Comparison of ENCODE assay signal across 17 mouse cellular contexts in genomic region chr12:82297196-82297595, GRCm38 (mm10).
"Had no signal": no experiment of that assay in that cellular context is flagged by ENCODE, and none has a peak within 500 bp of the region (broad histone marks: within the 10 kb centered on the region; RNA-seq: fewer than 3 reads in every experiment).

No protein-coding gene starts in this region.

- DNase-seq: layer of hippocampus, adult 9-11 months; layer of hippocampus, postnatal 36 days; liver, embryonic 13.5 days; lung, adult 18-20 months; lung, postnatal 4 days; retina, postnatal 1 day; right cerebral cortex, postnatal 4 days; spleen, adult 18-20 months; thymus, adult 18-20 months; thymus, postnatal 14 days had no signal

- H3K4me1 ChIP-seq: limb, embryonic 15.5 days; liver, embryonic 13.5 days; midbrain, embryonic 10.5 days had no signal

- ATAC-seq: inflammation-experienced regulatory T-cells, adult 6 months; intestine, postnatal 0 days; lung, postnatal 0 days; midbrain, embryonic 16.5 days had no signal

- H3K4me3 ChIP-seq: limb, embryonic 15.5 days; liver, embryonic 13.5 days; midbrain, embryonic 10.5 days; neural tube, embryonic 13.5 days had no signal

- H3K36me3 ChIP-seq: limb, embryonic 15.5 days; liver, embryonic 13.5 days; neural tube, embryonic 13.5 days had no signal

- H3K27me3 ChIP-seq: limb, embryonic 15.5 days; liver, embryonic 13.5 days; neural tube, embryonic 13.5 days had no signal

- H3K9ac ChIP-seq: limb, embryonic 15.5 days; liver, embryonic 13.5 days; neural tube, embryonic 13.5 days had no signal

- H3K27ac ChIP-seq: limb, embryonic 15.5 days; liver, embryonic 13.5 days; midbrain, embryonic 10.5 days; neural tube, embryonic 13.5 days had no signal

- H3K9me3 ChIP-seq: limb, embryonic 15.5 days; liver, embryonic 13.5 days; midbrain, embryonic 10.5 days; neural tube, embryonic 13.5 days had no signal

- H3K4me2 ChIP-seq: limb, embryonic 15.5 days; liver, embryonic 13.5 days; neural tube, embryonic 13.5 days had no signal
